8 mouse cellular contexts compared by ENCODE assay signal in the genomic region with DNA sequence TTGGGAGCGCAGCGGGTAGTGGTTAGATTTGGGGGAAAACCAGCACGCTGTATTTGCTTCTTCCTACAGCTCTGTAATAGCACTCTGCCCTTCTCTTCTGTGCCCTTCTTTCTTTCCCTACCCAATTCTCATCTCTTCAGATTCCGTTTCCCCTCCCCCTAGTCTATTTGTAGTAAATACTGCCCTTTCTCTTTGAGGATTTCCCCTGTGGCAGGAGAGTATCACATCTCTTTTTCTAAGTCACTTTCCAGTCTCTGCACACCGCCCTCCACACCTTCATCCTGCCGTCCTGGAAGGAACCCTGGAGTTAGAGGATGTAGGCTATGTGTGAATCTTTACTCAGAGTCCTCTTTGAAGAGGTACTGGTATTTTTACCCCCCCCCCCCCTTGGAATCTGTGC. TPM values are rescaled to one million over a fixed set of nuclear protein-coding genes. Genes with fewer than 3 reads are reported as not detected.
DNase-seq lines count a peak whose midpoint lies in the region; ATAC-seq and TF ChIP-seq lines count a peak whose summit lies in the region.

No protein-coding gene starts in this region.

- intact Hi-C loops in left cerebral cortex, adult 2 months (cut with DNase I), result loop anchor here (2.0 to 5.0 kb wide), 2 partner anchors 33 to 84 kb away; no protein-coding TSS in a partner anchor
- intact Hi-C loops in left cerebral cortex, postnatal 25 days (cut with DNase I), result loop anchor here (5.0 to 10.0 kb wide), 2 partner anchors 81 to 129 kb away; a partner anchor contains a TSS

- peak overlapping the region; percentile 69; the same call in 1 of the 2 replicates for H3K9ac ChIP-seq in limb, embryonic 13.5 days

- WGBS in limb, embryonic 13.5 days, result 13% methylated on average over 6 of the region's 6 CpGs

- no peak for TF ChIP-seq CTCF in left cerebral cortex, adult 2 months (IDR thresholded peaks at IDR 0.05)
- no peak for TF ChIP-seq CTCF in embryonic fibroblast, embryonic 13.5 days (IDR thresholded peaks at IDR 0.05; ENCODE audit: borderline replicate concordance, insufficient read depth, low read length)

- DNase-seq in left cerebral cortex, adult 2 months (ENCODE audit: extremely low spot score in 1 of 2, low spot score in 2 of 2), result no peak
- no peak for DNase-seq in left cerebral cortex, postnatal 25 days (ENCODE audit: low spot score in 2 of 2)
- DNase-seq in splenic B cell, adult 2 months (ENCODE audit: low read depth, low spot score), result peak; percentile 38
- no peak for DNase-seq in Muller cell, postnatal 12 days (ENCODE audit: inconsistent ontology term)
- no peak for DNase-seq in adrenal gland, adult 18-20 months (ENCODE audit: low spot score in 2 of 2)
- DNase-seq in right cerebral cortex, adult 18-20 months, result no peak

- peak overlapping the region; percentile 82 for H3K4me2 ChIP-seq in limb, embryonic 13.5 days (replicated peaks)

- ATAC-seq in limb, embryonic 13.5 days (ENCODE audit: low FRiP score, low read depth), result no peak

- H3K27me3 ChIP-seq in limb, embryonic 13.5 days, result no peaks in the 10 kb centered on the region
- H3K27me3 ChIP-seq in splenic B cell, adult 2 months (ENCODE audit: control insufficient read depth, insufficient read depth, low read length, poor library complexity, severe bottlenecking), result no peaks in the 10 kb centered on the region; the same call in none of the 2 replicates

- H3K36me3 ChIP-seq in limb, embryonic 13.5 days, result peaks cover 2% of the 10 kb centered on the region
- H3K36me3 ChIP-seq in splenic B cell, adult 2 months (ENCODE audit: control insufficient read depth, insufficient read depth, low read length, poor library complexity, severe bottlenecking), result peaks cover 2% of the 10 kb centered on the region; the same call in 1 of the 2 replicates

- TF ChIP-seq POLR2A in embryonic fibroblast, embryonic 13.5 days (IDR thresholded peaks at IDR 0.05; ENCODE audit: low read depth, low read length), result no peak

- no peaks in the 10 kb centered on the region for H3K9me3 ChIP-seq in limb, embryonic 13.5 days

- peak overlapping the region; percentile 75 for H3K4me3 ChIP-seq in left cerebral cortex, adult 2 months
- H3K4me3 ChIP-seq in embryonic fibroblast, embryonic 13.5 days (ENCODE audit: insufficient read depth, low read length), result peak overlapping the region; percentile 78
- H3K4me3 ChIP-seq in limb, embryonic 13.5 days, result peak overlapping the region; percentile 68

- no peak overlapping the region for H3K27ac ChIP-seq in left cerebral cortex, adult 2 months
- H3K27ac ChIP-seq in embryonic fibroblast, embryonic 13.5 days (ENCODE audit: insufficient read depth, low read length), result peak overlapping the region; percentile 48
- no peak overlapping the region for H3K27ac ChIP-seq in limb, embryonic 13.5 days

- H3K4me1 ChIP-seq in embryonic fibroblast, embryonic 13.5 days (ENCODE audit: control insufficient read depth, insufficient read depth, low read length), result peaks cover 12% of the 10 kb centered on the region
- peaks cover 28% of the 10 kb centered on the region for H3K4me1 ChIP-seq in limb, embryonic 13.5 days

RNA-seq across cellular contexts. Expression of a gene that starts 1.9 kb away (rescaled TPM):
- 10 to 100 TPM; 38.7 to 43.6 TPM for total RNA-seq in left cerebral cortex, adult 2 months (2021)
- 10 to 100 TPM; 40.4 to 41.8 TPM for total RNA-seq in left cerebral cortex, postnatal 25 days (2021)
- polyA plus RNA-seq in embryonic fibroblast, embryonic 13.5 days (2011; ENCODE audit: insufficient read length, low read depth, missing spikeins), result 38.7 and 45.6 TPM in 2 replicates
- 19.6 and 22.9 TPM in 2 replicates for polyA plus RNA-seq in limb, embryonic 13.5 days (2015; fragmentation: Nextera tagmentation; extraction: Ambion mirVana)
- total RNA-seq in adrenal gland, adult 18-20 months (2021), result 1 to 10 TPM; 4.4 to 8.0 TPM

Comparison
In these comparisons a context has a peak if more than half of its experiments do, and no peak if none do; other contexts are left out.
1. RNA of a gene that starts 1.9 kb away (total RNA-seq): 38.7 to 43.6 TPM in left cerebral cortex, adult 2 months and 40.4 to 41.8 TPM in left cerebral cortex, postnatal 25 days; 4.4 to 8.0 TPM in adrenal gland, adult 18-20 months; every median in the first group is over 4 times any median in the second.
2. Peak in every context shown above with its lines, with median percentiles within 50 percentile points of each other: H3K4me3 ChIP-seq.